Mouse (Mus musculus): Measurements from ENCODE around the gene Gm11042.

Gm11042 gene

DNA sequence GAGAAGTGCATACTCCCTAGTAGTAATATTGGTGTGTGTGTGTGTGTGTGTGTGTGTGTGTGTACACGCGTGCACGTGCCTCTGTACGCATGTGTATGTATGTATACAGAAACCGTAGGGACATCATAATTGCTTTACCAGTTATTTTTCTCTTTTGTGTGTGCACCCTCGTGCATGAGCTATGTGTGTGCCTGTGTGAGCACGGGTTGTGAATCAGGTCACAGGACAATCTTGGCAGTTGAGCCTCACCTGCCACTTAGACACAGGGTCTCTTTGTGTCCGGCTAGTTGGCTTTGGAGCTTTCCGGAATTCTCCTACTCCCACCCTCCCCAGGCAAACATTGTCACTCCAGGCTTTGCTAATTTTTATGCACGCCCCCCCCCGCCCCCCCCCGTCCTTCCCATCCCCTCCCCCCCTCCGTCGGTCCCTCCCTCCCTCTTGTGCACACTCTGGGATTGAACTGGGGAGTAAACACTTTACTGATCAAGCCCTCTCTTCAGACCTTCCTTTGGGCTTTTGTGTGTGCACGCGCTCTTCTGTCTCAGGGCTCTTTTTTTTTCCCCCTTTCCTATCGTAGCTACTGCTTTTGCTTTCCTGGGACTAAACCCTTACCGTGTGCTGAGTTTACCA is at the start of gene Gm11042:
Gene Gm11042, minus strand, starts transcription at position 51 of the 630 bp plus-strand sequence.
- in situ Hi-C loops (cut with MboI, MseI), result loop anchor here (25.0 kb wide), 1 partner anchor 1604 kb away; no protein-coding TSS in a partner anchor

DNA sequence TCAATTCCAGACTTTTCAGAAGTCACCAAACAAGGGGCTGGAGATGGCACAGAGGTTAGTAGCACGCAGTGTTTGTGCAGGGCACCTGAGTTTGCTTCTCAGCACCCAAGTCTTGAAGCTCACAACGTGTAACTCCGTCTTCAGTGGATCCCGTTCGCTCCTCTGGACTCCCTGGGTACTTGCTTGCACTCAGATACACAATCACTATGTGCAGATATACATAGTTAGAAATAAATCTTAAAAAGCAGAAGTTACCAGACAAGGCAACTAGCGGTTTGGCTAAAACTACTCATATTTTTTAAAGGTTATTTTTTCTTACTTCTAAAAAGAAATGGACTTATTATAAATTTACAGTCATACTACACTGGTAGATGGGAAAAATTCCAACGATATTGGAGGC is 48.3 kb upstream of the Gm11042 start:
- in situ Hi-C loops (cut with MboI, MseI), result no loop called here

DNA sequence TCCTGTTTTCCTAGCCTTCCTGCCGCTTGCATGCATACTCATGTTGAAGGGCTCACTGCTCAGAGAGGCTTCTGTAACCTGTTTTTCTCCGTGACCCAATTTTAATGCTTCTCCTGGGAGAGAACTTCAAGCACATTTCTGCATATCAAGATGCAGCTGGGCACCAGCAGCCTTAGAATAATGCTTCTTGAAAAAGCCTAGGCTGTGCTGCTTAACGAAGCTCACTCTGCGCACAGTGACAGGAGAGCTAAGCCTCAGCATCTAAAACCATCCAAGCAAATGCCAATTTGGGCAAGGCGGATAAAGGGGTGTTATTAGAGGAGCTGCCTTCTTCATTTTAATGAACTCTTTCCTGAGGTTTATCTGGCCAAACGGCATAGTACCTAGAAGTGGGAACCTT is 46.9 kb upstream of the Gm11042 start:
- in situ Hi-C loops (cut with MboI, MseI), result no loop called here

DNA sequence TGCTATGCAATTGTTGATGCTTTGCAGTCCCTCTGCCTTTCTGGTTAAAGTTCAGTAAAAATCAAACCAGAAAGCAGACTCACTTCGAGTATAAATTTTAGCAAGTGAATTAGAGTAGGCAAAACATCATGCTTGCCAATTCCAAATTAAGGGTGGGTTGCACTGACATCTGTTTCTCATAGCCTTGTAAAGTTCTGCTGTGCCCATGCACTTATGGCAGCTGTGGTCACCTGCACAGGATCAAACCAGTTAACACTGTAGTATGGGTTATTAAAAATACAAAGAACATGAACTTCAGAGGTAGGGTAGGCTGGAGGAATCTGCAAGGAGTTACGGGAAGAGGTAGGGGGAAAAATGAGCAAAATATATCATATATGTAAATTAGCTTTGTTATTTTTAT is 46.3 kb upstream of the Gm11042 start:
- in situ Hi-C loops (cut with MboI, MseI), result no loop called here

DNA sequence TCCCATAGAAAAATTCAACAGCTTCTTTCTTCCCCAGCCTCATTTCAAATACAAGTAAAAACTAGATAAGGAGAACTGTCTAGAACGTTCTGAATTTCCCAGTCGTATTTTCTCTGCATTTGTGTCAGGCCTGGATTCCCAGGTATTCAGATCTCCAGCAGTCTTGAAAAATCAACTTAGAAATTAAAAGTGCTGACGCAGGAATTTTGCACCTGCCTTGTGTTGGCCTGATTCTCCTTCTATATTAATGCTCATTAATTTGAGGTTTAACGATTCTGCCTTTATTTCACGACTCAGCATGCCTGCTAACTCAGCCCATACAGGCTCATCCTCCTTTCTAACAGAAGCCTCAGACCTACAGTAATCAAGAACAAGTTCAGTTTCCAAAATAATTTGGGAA is 43.6 kb upstream of the Gm11042 start:
- in situ Hi-C loops (cut with MboI, MseI), result no loop called here

DNA sequence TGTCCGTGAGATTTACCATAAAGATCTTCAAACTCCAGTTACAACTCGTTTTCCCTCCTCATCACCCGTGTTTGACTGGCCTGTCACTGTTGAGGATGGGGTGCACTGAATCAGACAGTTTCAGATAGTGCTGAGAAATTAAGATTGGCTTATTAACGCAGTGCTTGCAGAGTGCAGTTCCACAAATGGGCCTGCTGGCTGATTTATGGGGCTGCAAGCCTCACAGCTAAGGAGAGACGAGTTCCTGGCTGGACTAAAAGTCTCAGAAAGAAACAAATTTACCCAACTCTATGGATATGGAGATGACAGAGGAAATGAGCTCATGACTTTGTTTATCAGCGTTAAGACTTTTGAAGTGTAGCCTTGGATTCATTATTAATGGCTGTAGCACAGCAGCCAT is 41.6 kb upstream of the Gm11042 start:
- in situ Hi-C loops (cut with MboI, MseI), result no loop called here

DNA sequence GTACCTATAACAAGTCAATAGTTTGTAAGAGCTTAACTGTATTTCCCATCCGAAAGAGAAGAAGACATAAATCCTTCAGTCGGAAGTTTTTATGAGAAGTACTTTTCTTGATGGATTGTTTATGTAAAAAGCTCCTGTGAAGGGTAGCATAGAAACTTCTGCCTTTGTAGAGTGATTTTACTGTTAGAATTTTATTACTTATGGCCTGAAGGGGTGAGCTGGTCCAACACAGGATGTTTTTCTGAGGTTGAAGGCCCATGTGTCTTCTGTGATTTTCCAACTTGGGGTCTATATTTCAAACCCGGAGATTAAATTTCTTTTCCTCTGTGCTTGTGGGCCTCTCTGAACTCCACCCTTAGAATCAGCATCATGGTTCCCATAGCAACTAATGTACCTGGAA is 26.5 kb upstream of the Gm11042 start:
- in situ Hi-C loops (cut with MboI, MseI), result loop anchor here (25.0 kb wide), 1 partner anchor 1295 kb away; no protein-coding TSS in a partner anchor

DNA sequence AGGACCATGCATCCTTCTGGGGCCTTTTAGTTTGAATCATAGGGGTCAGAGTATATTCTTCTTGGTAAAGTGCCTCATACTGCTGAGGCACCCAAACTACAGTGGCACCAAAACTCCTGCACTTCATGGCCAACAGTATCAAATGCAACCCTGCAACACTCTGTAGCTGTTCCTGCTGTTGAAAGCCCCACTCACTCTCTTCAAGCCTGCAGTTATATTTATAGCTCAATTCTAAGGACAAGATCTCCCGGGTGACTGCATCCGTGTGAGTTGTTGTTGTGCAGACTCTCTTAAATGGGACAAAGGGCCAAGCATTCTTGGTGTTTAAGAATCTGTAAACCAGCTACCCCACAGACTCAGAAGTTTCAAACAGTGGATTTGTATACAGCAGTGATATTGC is 23.9 kb upstream of the Gm11042 start:
- in situ Hi-C loops (cut with MboI, MseI), result loop anchor here (25.0 kb wide), 1 partner anchor 1297 kb away; no protein-coding TSS in a partner anchor

DNA sequence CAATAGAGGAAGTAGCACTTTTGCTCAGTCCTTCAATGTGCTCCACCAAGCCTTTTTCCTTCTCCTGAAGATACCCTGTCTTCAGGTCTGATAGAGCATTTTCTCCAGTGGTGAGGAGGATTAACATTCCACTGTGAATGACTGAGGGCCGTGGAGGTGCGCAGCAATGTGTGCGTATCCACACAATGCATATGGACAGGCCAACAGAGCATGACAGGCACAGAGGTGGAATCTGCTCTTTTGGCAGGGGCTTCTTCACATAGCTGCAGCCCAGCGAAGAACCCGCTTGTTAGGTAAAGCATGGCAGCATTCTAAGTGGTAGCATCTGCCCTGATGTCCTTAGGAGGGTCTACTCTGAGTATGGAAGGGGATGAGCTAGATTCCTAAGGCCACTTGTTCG is 17.5 kb upstream of the Gm11042 start:
- in situ Hi-C loops (cut with MboI, MseI), result loop anchor here (25.0 kb wide), 1 partner anchor 1304 kb away; no protein-coding TSS in a partner anchor

DNA sequence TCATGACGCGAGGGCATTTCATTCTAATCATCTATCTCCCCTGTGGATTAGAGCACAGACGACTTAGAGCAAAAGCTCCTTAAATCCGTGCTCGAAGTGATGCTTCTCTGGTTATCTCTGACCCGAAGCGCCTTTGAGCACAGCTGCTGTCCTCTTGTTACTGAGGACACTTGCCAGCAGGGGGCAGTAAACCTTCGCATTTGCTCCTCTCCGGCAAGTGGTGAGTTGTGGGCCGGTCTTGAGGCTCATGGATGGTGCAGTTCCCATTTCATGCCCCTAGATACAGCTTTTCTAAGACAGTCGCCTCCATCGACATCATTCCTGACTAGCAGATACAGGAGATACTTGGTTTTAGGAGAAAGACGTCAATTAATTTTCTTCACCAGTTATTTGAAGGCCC is 16.8 kb upstream of the Gm11042 start:
- in situ Hi-C loops (cut with MboI, MseI), result loop anchor here (25.0 kb wide), 1 partner anchor 1304 kb away; no protein-coding TSS in a partner anchor

DNA sequence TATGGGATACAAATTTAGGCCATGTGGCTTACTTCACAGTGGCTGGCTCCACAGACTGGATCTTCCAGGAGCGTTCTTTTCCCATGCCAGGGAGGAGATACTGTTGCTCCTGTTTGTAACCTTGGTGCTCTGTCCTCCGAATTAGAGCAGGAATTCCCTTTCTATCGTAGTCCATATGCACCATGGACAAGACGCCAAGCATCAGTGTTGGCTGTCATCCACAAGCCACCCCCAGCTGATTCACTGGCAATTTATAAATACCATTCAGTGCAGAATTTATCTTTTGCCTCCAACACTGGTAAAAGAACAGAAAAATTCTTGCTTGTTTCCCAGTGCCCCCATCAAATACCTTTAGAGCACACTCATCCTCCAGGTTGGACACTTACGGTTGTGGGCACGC is 13.6 kb upstream of the Gm11042 start:
- in situ Hi-C loops (cut with MboI, MseI), result loop anchor here (10.0 to 25.0 kb wide), 2 partner anchors 1075 to 1308 kb away; no protein-coding TSS in a partner anchor

DNA sequence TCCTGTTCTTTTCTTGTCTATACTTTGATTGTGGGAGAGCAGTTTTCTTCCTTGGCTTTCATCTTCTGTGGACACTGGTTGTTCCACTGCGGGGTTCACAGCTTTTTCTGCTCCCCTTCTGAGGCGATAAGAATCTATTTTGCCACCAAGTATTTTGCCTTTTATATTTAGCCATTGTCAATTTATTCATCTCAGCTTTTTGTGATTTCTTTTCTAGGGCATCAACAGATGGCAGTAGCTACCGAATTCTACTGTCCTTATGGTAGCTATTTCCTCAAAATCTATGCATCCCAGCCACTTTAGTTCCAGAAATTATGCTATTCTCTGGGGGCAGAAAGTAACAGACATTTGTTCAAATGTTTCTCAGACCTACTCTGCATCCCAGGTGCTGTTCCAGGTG is 10.4 kb upstream of the Gm11042 start:
- in situ Hi-C loops (cut with MboI, MseI), result loop anchor here (10.0 to 25.0 kb wide), 2 partner anchors 1078 to 1311 kb away; no protein-coding TSS in a partner anchor

DNA sequence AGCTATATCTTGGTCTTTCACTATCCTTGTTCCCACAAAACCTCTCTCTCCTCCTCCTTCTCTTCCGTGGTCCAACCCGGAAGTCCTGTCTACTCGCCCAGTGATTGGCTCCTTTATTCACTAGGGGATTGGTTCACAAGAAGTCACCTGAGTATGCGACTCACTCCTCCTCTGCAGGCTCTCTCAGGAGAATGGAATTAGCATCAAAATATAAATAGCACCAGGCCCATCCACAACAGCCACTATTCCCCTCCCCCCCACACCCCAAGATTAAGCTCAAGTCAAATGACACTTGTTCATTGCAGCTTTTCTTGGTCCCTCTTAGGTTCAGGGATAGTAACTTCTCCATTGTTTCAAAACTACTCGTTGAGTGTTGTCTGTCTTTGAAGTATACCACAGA is 5.8 kb upstream of the Gm11042 start:
- in situ Hi-C loops (cut with MboI, MseI), result loop anchor here (10.0 to 25.0 kb wide), 2 partner anchors 1083 to 1610 kb away; no protein-coding TSS in a partner anchor

DNA sequence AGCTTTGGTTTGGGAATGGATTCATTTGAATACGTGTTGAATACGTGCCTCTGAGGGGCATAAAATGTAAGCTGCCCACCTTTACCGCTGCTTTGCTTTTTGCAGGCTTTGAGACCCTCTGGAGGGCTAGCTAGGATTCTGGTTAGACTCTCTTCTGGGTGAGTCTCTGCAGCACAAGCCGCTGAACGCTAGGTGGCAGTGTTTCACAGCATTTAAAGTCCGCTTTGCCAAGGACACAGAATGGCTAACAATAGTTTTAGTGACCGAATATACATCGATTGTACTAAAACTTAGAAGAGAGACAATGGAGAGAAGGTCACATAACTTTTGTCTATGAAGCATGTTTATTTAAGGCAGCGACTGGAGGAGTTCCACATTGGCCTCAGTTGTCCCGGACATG is 4.1 kb upstream of the Gm11042 start:
- in situ Hi-C loops (cut with MboI, MseI), result loop anchor here (10.0 to 25.0 kb wide), 2 partner anchors 1084 to 1608 kb away; no protein-coding TSS in a partner anchor

DNA sequence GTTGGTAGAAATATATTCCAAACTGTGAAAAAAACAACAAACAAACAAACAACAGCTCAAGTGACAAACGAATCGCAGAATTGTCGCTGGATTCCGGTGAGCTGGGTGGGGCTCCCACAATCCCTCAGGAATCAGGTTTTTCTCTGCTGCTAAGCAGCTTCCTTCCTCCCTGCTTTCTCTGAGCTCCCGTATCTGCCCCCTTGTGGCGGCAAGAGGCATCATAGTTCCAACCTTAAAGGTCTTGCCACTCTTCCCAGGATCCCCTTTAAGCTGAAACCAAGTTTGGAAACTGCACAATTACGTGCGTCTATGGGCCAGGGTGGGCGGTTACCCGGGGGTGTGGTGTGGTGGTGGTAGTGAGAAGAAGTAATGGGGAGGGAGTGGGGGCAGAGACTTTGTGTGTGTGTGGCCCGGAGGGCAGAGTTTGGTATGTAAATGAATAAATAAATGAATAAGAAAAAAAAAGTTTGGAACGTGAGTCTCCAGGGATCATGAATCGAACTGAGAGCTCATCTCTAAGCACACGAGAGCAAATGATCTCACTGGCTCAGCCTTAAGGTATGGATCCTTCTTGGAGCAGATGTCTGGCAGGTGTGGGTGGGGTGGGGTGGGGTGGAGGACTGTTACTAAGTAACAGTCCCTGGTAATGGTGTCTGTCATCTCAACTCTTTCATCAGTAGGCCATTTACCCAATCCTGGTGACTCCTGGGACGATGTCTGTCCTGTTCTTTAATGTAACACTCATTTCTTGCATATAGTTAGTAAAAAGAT is 980 bp upstream of the Gm11042 start:
- in situ Hi-C loops (cut with MboI, MseI), result loop anchor here (25.0 kb wide), 1 partner anchor 1605 kb away; no protein-coding TSS in a partner anchor

DNA sequence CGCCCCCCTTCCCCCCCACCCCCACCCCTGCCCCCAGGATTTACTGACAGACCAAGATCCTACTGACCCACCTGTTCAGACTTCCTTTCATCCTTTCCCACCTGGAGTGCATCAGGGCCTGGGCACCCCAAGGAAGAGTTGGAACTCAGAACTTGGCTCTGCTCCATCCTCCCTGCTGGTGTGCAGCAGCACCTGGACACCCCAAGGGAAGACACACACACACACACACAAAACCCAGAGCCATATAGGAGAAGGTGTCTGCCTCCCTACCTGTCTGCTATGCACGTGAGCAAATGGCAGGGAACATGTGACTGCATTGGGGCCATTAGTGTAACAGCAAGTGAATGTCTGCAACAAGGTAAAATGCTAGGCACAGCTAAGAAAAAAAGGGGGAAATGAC is 973 bp downstream of the Gm11042 start:
- in situ Hi-C loops (cut with MboI, MseI), result loop anchor here (25.0 kb wide), 1 partner anchor 1603 kb away; no protein-coding TSS in a partner anchor

DNA sequence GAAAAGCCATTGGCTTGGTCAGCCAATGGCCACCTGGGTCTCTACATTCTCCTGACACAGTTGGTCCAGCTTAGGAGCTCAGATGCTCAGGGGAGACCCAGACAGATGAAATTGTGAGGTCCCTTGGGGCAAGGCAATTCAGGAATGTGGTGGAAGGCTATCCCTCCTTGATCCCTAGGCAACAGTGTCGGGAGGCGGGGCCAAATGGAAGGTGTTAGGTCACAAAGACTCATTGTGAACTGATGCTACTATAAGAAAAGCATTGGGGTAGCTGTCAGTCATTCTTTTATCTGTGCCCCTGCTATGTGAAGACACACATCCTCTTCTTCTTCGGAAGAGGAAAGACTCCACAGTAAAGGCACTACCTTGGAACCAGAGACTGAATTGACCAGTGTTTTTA is 3.6 kb downstream of the Gm11042 start:
- in situ Hi-C loops (cut with MboI, MseI), result loop anchor here (25.0 kb wide), 1 partner anchor 1600 kb away; no protein-coding TSS in a partner anchor

DNA sequence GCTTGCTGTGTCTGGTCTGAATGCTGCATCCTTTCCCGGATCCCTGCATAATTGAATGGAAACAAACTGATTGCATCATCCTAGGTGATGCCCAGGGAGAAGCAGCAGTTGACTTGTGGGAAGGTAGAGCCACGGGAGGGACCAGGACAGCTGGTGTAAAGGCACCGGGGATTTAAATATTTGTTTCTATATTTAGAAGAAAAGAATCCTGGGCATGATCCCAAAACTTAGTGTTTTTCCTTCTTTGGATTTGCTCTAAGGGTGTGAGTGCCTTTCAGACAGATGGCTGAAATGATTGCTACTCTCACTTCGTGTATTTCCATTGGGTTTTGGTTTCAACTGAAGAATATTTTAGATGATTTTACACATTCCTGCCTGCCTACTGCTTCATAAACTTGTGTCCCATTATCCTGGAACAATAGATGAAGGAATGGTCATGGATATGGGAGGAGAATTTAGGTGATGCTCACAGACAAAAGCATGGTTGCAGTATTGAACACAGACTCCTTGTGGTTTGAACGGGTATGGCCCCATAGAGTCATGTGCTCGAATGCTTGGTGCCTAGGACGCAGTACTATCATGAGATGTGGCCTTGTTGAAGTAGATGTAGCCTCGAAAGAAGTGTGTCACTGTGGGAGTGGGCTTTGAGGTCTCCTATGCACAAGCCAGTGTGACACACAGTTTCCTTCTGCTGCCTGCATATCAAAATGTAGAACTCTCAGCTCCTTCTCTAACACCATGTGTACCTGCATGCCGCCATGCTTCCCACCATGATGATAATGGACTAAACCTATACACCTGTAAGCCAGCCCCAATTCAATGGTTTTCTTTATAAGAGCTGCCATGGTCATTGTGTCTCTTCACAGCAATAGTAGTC is 12.5 kb downstream of the Gm11042 start:
- in situ Hi-C loops (cut with MboI, MseI), result loop anchor here (25.0 kb wide), 1 partner anchor 1591 kb away; no protein-coding TSS in a partner anchor

DNA sequence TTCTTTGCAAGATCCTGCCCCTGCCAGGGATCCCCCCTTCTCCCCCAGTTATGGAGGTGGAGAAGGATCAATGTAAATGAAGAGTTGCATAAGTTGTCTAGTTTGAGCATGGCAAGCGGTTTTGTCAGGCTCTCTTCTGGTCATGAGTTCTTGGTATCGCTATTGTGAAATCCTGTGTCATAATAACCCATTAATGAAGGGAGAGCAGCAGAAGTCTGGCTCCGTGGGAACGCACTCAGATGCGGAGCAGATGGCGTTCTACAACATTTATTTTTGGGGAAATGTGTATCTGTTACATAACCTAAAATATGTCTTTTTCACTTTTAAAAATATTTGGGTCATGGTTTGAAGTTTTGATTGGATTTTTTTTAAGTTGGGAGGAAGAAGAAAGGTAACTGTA is 14.6 kb downstream of the Gm11042 start:
- in situ Hi-C loops (cut with MboI, MseI), result loop anchor here (25.0 kb wide), 1 partner anchor 1589 kb away; no protein-coding TSS in a partner anchor

DNA sequence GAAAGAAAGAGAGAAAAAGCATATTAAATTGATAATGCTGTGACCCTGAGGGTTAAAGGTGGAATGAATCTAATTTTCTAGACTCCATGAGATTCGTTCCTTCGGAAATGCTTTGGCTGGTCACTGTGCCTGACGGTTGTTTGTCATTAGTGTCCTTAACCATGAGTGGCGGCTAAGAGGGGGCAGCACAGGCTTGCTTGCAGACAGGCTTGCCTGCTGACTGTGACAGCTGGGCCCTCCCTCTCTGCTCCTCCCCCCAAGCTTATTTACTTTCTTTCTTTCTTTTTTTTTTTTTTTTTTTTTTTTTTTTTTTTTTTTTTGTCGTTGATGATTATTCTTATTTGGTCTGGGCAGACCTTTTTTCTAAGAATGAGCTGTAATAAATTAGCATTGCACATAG is 19.8 kb downstream of the Gm11042 start:
- in situ Hi-C loops (cut with MboI, MseI), result loop anchor here (10.0 to 25.0 kb wide), 2 partner anchors 234 to 762 kb away; no protein-coding TSS in a partner anchor

DNA sequence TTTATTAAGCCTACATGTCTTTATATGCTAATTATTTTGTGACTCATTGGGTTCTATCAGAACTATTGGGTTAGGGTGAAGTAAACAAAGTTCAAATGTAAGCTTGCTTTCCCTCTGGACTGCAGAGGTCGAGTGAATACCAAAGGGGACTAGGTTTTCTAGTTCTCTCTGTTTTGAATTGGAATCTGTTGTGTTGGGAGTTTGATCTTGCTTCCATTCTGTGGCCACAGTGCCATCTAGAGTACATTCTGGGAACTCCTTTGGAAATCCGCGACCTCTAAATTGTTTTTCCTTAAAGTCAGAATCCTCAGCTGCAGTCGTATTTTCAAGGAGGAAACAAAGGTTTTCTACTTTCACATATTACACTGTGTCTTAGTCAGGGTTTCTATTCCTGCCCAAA is 22.6 kb downstream of the Gm11042 start:
- in situ Hi-C loops (cut with MboI, MseI), result loop anchor here (10.0 to 25.0 kb wide), 2 partner anchors 231 to 759 kb away; no protein-coding TSS in a partner anchor

Data from T-helper 2 cell (primary cell).